Mouse (Mus musculus) bone marrow macrophage, adult 2 months (primary cell): ENCODE results near the gene Wdr77. TPM values are rescaled to one million over a fixed set of nuclear protein-coding genes. Genes with fewer than 3 reads are reported as not detected.
"Not testable (repeated sequence)": the region's sequence is repeated elsewhere in the genome, so short reads cannot be mapped to it uniquely, and the experiment has no call there.

Source experiments
- H3K27ac ChIP-seq: 2 replicates; pipeline ENCODE4 v1.5.1; 2012; ENCODE audit warnings: low read depth, low read length; ENCODE audit not compliant: insufficient read depth
- H3K4me1 ChIP-seq: 2 replicates; pipeline ENCODE4 v1.6.1; 2012; ENCODE audit warnings: low read length; ENCODE audit not compliant: control insufficient read depth, insufficient read depth
- H3K4me3 ChIP-seq: 2 replicates; pipeline ENCODE4 v1.5.1; 2012; ENCODE audit warnings: mild to moderate bottlenecking, low read length, moderate library complexity; ENCODE audit not compliant: insufficient read depth
- CTCF ChIP-seq: IDR thresholded peaks from 2 replicates; pipeline ENCODE4 v1.5.1; 2012; ENCODE audit warnings: low read depth, mild to moderate bottlenecking, low read length, moderate library complexity
- POLR2A ChIP-seq: IDR thresholded peaks from 2 replicates; pipeline ENCODE4 v1.6.1; 2012; ENCODE audit warnings: mild to moderate bottlenecking, low read depth, low read length, borderline replicate concordance
- polyA plus RNA-seq: library from polyadenylated mRNA; stranded (reverse); fragments of >200 nt; gene quantifications from 2 replicates; pipeline ENCODE4 v1.2.4, GENCODE M21; 2012; ENCODE audit not compliant: missing spikeins, insufficient read depth, insufficient read length

Wdr77 gene
- polyA plus RNA-seq, 1 experiment: 16.3 TPM

GRCm38 (mm10) chr3:105994730-105995129, 35.6 kb downstream of the Wdr77 start:
- no peak overlapping the region for H3K4me3 ChIP-seq
- no peak for TF ChIP-seq CTCF
- no peak for TF ChIP-seq POLR2A
- no peaks in the 10 kb centered on the region for H3K4me1 ChIP-seq
- H3K27ac ChIP-seq: no peak overlapping the region

GRCm38 (mm10) chr3:106000707-106001375, 41.7 kb downstream of the Wdr77 start:
- no peak overlapping the region for H3K27ac ChIP-seq
- TF ChIP-seq POLR2A: no peak
- no peak overlapping the region for H3K4me3 ChIP-seq
- H3K4me1 ChIP-seq: no peaks in the 10 kb centered on the region

GRCm38 (mm10) chr3:106001416-106002370, 42.5 kb downstream of the Wdr77 start:
- Histone ChIP-seq H3K4me1 (no peaks in the 10 kb centered on the region), H3K27ac (no peak overlapping the region), H3K4me3 (no peak overlapping the region)
- TF ChIP-seq POLR2A (no peak), CTCF (no peak)

DNA sequence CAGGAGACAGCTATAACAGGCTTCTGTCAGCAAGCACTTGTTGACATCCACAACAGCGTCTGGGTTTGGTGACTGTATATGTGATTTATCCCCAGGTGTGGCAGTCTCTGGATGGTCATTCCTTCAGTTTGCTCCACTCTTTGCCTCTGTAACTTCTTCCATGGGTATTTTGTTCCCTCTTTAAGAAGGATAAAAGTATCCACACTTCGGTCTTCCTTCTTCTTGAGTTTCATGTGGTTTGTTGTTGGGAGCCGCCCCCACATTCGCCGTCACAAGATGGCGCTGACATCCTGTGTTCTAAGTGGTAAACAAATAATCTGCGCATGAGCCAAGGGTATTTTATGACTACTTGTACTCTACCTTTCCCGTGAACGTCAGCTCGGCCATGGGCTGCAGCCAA, 44.2 kb downstream of the Wdr77 start:
- H3K27ac ChIP-seq, H3K4me1 ChIP-seq, H3K4me3 ChIP-seq: not testable (repeated sequence)

- no peak for TF ChIP-seq POLR2A
- TF ChIP-seq CTCF: no peak
- no peak within 1 kb of the TSS for H3K27ac ChIP-seq
- no peaks in the 10 kb centered on the region for H3K4me1 ChIP-seq
- H3K4me3 ChIP-seq: no peak within 1 kb of the TSS
Observed at GRCm38 (mm10) chr3:106014546-106014945, 55.4 kb downstream of the Wdr77 start, which contains the start of gene Pifo. Gene Pifo, minus strand, starts transcription at chr3:106014646.

Other genes with a start within 250 kb of the Wdr77 start
- 257 and 269 TPM in 2 replicates for gene Rap1a, start 158.0 kb upstream of the Wdr77 start, polyA plus RNA-seq
- 2.6 and 2.7 TPM in 2 replicates for gene Adora3, start 88.5 kb upstream of the Wdr77 start, polyA plus RNA-seq
- gene Tmigd3, start 88.5 kb upstream of the Wdr77 start, polyA plus RNA-seq: 1.1 TPM in 1 of 2 replicates, not detected in the other
- 16.9 and 17.2 TPM in 2 replicates for gene I830077J02Rik, start 26.7 kb upstream of the Wdr77 start, polyA plus RNA-seq
- 323 and 358 TPM in 2 replicates for gene Atp5f1, start 730 bp downstream of the Wdr77 start, polyA plus RNA-seq
- gene Ovgp1, start 14.3 kb downstream of the Wdr77 start, polyA plus RNA-seq: 1.8 TPM in 2 replicates
- not detected in 2 replicates for gene Pifo, start 55.3 kb downstream of the Wdr77 start, polyA plus RNA-seq
- not detected in 2 replicates for gene Chil5, start 73.4 kb downstream of the Wdr77 start, polyA plus RNA-seq
- gene Chia1, start 153.9 kb downstream of the Wdr77 start, polyA plus RNA-seq: not detected in 2 replicates
- 2.8 and 2.9 TPM in 2 replicates for gene Chil3, start 208.2 kb downstream of the Wdr77 start, polyA plus RNA-seq